Mouse (Mus musculus): Measurements from ENCODE around the gene Pgs1.

The Pgs1 gene

GRCm38 (mm10) chr11:118050174-118050573 is 64.1 kb downstream of the Pgs1 start:
- no peak for DNase-seq (ENCODE audit: low read depth)

- DNase-seq (ENCODE audit: low read depth) = no peak
Measured at GRCm38 (mm10) chr11:118058367-118058766, 72.3 kb downstream of the Pgs1 start.

- DNase-seq (ENCODE audit: low read depth) = no peak
Measured at GRCm38 (mm10) chr11:118058872-118059271, 72.8 kb downstream of the Pgs1 start.

- no peak for DNase-seq (ENCODE audit: low read depth)
Measured at GRCm38 (mm10) chr11:118060038-118060437, 73.9 kb downstream of the Pgs1 start.

GRCm38 (mm10) chr11:118067588-118067987 is 81.5 kb downstream of the Pgs1 start:
- no peak for DNase-seq (ENCODE audit: low read depth)

GRCm38 (mm10) chr11:118068812-118069332 is 82.8 kb downstream of the Pgs1 start:
- DNase-seq (ENCODE audit: low read depth) = no peak

GRCm38 (mm10) chr11:118071227-118071912 is 85.3 kb downstream of the Pgs1 start:
- peak; percentile 33 for DNase-seq (ENCODE audit: low read depth)
